Mouse (Mus musculus) E14TG2a.4 (cell line): ENCODE data around the gene Ensa.

Experiments
- CTCF ChIP-seq: conservative IDR thresholded peaks from 2 replicates; pipeline ENCODE4 v1.5.1; 2014; ENCODE audit warnings: low read length
- NANOG ChIP-seq: IDR thresholded peaks from 2 replicates; pipeline ENCODE4 v1.6.1; 2014; ENCODE audit warnings: borderline replicate concordance, low read length, mixed read lengths
- POU5F1 ChIP-seq: IDR thresholded peaks from 2 replicates; pipeline ENCODE4 v1.6.1; 2014; ENCODE audit warnings: low read length, borderline replicate concordance

- TF ChIP-seq CTCF (no peak), POU5F1 (no peak), NANOG (no peak)
Observed at GRCm38 (mm10) chr3:95657711-95658110, 32.9 kb downstream of the Ensa start.
